Mouse (Mus musculus): ENCODE results near the gene Dapk3.
"Not testable (repeated sequence)": the region's sequence is repeated elsewhere in the genome, so short reads cannot be mapped to it uniquely, and the experiment has no call there.

Dapk3 gene

DNA sequence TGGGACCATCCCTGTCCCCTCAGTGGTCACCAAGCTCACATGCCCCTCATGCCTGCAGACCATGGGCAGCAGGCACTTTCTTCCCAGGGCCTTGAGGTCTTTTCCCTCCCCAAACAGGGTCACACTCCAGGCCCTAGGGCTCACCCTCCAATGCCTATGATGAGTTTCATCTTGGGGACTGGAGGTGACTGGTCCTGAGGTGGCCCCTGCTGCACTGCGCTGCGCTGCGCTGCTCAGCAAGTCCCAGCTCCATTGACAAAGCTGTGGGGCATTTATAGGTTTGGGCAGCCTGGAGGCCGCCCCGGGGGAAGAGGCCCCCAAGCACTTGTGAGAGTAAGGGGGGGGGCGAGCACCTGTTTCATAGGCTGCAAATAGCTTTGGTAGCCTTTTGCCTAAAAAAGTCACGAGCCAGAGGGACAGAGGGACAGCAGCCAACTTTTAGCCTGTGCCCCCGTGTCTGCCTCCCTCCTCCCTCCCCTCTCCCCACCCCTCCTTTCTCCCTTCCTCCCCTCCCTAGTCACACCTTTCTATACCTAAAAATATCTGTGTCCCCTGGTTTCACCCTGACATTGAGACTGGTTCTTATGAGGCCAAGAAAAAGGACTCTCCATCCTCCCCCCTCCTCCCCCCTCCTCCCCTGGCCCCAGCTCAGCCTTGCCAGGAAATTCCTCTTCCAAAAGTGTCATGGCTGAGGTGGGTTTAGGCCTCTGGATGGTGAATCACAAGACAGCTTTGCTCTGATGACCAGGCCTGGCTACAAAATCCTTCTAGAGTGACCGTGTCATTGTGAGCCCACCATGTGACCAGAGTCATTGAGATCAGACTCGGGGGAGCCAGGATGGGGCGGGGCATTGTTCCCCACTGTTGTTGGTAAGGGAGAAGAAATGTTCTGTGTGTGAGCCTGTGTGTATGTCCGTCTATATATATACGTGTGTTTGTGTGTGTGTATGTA, 19.3 kb downstream of the Dapk3 start, which contains the start of gene Nmrk2:
Gene Nmrk2 (minus strand): TSS at position 245 of the 952 bp plus-strand sequence.
- DNase-seq, result no peak

DNA sequence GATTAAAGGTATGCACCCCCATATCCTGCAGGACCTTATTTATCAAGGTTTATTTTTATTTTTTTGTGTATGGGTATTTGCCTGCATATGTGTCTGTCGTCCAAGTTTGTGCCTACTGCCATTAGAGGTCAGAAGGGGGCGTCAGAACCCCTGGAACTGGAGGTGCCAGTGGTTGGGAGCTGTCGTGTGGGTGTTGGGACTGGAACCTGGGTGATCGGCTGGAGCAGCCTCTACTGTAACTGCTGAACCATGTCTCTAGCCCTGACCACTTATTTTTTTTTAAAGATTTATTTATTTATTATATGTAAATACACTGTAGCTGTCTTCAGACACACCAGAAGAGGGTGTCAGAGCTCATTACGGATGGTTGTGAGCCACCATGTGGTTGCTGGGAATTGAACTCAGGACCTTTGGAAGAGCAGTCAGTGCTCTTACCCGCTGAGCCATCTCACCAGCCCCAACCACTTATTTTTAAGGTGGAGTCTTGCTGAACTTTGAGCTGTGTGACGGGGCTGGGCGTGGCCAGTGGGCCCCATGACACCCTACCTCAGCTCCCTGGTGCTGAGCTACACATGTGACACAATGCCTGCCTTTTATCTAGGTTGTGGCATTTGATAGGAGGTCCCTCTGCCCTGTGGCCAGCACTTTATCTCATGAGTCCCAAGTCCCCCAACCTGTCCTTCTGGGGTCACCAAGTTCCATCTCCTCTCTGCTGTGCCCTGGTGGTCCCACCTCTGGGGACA, 20.3 kb downstream of the Dapk3 start:
- DNase-seq, result no peak

DNA sequence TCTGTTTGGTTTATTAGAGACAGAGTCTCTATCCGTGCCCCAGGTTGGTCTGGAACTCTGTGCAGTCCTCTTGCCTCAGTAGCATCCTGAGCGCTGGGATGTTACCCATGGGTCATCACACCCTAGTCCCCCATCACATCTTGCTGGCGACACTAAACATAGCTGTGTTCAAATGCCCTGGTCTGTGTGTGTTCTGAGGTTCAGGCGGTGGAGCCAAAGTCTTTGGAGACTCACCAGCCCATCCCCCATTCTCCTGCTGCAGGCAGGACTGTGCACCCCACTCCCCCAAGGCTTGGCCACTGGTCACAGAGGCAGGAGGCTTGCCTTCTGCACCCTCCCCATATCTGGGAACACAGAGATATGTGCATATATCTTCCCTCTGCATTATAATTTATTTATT, 21.3 kb downstream of the Dapk3 start:
- no peak for DNase-seq

DNA sequence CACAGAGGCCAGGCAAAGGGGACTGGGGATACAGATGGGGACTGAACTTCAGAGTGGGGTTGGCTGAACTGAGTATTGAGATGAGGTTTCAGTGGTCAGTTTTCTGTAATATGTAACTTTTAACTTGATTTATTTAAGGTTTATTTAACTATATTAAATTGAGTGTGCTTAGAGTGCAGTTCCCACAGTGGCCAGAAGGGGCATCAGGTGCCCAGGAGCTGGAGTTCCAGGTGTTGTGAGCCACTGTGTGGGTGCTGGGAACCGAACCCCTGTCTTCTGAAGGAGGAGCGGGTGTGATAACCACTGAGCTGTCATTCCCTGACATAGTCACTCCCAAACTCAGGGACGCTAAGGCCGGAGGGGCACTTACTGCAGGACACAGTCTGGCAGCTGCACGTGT, 27.3 kb downstream of the Dapk3 start:
- no peak for DNase-seq

DNA sequence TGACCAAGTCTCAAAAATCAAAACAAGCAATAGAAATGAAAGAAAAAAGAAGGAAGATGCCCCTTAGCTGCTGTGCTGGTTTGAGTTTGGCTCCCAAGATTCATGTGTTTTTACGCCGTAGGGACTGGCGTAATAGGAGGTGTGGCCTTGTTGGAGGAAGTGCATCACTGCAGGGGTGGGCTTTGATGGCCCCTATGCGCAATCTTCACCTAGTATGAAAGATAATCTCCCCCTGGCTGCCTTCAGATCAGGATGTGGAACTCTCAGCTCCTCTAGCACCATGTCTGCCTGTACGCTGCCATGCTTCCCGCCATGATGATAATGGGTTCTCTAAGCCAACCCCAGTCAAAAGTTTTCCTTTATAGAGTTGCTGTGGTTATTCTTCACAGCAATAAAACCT, 33.5 kb downstream of the Dapk3 start:
- no peak for DNase-seq

DNA sequence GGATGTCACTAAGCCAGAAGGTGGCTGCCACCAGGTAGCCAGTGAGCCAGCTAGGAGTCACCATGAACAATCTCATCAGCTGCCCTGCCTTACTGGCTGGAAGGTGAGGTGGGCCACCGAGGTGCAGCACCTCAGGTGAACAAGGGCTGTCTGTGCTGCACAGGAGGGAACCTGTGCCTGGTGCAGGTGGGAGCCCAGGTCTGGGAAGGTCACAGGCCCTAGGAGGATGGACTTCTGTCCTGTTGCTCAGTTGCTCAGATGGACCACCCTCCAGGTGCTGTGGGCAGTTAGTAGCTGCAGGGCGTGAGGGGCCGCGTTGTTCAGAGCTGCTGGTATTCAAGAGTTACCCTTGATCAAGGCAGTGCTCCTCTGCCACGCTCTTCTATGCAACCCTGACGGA, 34.0 kb downstream of the Dapk3 start:
- no peak for DNase-seq

DNA sequence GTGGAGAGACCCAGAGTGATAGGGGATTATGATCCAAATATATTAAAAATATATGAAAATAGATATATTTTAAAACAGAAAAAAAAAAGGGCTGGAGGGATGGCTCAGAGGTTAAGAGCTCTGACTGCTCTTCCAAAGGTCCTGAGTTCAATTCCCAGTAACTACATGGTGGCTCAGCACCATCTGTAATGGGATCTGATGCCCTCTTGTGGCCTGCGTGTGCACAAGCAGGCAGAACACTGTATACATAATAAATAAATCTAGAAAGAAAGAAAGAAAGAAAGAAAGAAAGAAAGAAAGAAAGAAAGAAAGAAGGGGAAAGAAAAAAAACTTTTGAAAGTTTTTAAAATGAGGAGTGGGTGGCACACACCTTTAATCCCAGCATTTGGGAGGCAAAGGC, 34.5 kb downstream of the Dapk3 start:
- peak in 1 of 2 experiments; percentile 19 for DNase-seq

DNA sequence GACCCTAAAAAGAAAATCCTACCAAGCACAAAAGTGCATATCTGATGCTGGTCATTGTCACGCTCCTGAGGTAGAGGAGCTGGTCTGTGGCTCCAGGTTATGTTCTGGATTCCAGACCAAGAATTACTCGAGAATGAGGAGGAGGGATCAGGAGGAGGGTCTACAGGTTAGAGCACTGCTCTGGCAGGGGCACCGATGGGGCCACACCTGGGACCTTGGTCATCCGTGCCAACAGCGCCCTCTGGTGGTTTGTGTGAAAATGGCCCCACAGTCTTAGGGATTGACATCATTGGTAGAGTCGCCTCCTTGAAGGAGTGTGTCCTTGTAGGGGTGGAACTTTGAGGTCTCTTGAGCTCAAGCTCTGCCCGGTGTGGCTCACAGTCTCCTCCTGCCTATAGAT, 35.2 kb downstream of the Dapk3 start:
- DNase-seq, result peak; percentile 77 to 83

DNA sequence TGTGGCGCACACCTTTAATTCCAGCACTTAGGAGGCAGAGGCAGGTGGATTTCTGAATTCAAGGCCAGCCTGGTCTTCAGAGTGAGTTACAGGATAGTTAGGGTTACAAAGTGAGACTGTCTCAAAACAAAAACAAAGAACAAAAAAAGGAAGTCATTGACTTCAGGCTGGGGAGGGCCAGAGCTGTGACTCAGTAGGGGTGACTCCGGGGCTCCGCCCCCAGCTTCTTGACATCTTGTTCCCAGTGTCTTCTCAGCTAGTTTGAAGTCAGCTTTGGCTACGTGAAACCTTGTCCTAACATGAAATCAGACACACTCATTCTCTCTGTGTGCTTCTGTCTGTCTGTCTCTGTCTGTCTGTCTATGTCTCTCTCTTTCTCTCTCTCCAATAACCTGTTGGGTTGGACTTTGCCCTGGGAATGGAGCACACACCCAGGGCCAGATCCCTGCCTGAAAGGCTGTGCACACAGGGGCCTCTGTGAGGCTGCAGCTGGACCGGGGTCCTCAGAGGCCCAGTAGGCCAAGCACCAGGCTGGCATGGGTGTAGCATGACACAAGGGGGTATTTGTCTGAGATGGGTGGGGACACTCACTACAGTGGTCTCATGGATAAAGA, 38.7 kb downstream of the Dapk3 start:
- no peak for DNase-seq

DNA sequence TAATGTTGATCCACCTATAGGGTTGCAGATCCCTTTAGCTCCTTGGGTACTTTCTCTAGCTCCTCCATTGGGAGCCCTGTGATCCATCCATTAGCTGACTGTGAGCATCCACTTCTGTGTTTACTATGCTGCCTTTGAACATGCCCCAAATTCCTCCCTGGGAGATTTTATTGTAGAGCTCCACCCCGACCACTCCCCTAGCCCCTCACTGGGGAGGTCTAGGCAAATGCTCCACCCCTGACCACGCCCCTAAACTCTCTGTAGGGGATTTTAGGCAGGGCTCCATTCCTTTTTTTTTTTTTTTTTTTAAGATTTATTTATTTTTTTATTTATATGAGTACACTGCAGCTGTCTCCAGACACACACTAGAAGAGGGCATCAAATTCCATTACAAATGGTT, 40.9 kb downstream of the Dapk3 start:
- DNase-seq, result not testable (repeated sequence)

DNA sequence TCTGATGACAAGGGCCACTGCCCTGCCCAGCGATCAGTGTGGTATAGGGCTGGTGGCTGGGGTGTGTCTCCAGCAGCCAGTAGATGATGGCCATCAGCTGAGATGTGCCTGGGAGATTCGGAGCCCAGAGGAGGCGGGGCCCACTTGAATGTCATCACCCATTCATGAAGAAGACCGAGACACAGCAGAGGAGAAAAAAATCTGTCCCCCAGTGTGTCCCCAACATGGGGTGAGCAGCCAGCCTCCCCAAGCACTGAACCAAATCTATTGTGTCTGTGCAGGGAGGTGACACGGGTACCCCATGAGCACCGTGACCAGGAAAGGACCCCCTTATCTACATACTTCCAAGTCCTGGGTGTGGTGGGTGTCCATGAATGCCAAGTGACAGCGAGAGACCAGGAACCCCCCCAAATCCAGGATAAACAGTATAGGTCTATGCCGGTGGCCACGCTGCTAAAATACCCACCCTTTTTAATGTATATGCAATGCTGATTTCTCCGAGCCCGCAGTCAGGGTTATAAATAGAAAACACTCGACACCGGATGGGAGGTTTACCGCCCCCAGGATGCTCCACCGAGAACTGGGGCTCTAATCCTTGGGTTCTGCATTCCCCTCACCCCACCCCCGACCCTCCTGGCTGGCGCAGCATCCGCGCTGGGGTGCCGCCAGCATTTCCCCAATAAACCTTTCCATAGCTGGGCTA, 47.1 kb downstream of the Dapk3 start:
- DNase-seq, result no peak

DNA sequence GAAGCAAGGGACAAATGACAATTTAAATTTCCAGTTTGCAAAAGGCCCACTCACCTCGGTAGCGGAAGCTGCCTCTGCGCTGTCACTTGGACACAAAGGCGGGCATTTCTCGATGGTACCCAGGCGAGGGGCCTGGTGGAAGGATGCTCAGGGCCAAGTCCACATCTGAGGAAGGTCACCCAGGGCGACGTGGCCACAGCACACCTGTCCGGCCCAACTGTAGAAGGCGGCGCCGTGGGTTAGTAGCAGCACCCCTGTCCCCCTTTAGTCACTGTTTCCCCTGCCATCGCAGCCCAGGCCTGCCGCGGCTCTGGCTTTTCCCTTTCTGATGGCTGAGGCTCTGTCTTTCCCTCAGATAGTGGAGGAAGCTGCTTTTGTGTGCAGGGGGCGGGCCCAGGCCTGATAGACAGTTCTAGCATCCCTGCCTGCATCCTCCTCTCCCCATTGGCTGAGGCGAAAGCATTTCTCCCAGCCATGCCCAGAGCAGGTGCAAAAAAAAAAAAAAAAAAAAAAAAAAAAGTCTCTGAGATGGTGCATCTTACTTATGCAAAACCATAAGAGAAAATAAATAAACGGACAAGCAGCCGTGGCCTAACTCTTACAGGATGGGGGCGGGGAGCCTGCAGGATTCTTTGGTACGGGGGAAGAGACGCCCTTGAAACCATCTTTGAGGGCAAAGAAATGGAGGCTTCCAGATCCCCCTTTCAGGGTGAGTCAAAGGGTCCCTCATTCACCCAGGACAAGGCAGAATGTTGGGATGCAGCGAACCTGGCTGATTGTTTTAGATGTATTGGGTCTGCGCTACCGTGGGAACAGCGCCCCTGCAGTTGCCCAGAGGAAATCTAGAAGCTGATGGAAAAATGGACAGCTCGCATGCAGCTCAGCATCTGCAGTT, 47.9 kb downstream of the Dapk3 start, which contains the start of gene Atcay:
Gene Atcay (minus strand): TSS at position 396 of the 895 bp plus-strand sequence.
- peak in 1 of 2 experiments; percentile 17 for DNase-seq

DNA sequence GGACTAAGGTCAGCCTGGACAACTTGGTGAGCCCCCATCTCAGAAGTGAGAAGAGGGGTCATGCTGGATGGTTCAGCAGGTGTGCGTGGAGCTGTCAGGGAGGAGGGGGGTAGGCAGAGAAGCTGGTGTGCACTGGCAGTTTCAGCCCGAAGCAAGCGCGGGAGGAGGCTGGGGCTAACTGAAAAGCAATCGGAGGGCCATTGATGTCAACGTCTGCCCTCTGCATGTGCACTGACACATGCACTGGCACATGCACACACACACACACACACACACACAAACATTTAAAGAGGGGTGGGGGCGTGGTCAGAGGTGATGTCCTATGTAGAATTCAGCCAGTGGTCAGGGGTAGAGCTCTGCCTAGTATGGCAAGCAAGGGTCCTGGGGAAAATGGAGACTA, 48.6 kb downstream of the Dapk3 start:
- no peak for DNase-seq

DNA sequence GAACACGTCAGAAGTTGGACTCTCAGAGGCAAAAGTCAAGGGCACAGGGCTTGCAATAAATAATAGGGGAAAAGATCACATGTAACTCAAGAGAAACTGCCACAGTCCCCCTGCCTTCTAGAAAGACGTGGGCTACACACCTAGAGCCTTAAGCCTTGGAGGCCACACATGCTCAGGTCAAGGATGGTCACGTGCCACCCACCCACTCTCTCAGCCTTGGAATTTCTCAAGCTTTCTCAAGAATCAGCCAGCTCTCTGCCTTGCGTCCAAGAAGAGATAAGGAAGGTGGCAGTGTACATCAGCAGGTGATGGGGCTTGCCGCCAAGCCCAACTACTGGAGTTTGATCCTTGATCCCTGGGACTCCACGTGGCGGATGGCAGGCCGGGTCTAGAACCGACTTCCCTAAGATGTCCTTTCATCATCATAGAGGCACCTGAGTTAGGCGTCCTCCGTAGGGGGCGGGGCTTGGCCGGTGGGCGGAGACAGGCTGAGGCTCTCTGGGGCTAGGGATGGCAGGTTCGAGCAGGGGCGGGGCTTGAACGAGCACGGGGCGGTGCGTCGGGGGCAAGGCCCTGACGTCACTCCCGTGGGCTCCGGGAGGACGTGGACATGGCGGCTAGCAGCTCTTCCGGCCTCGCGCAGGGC, 49.9 kb downstream of the Dapk3 start, which contains the start of gene Zfr2:
Gene Zfr2 (plus strand): TSS at position 576 of the 646 bp plus-strand sequence.
- DNase-seq, result peak; percentile 94 to 95

DNA sequence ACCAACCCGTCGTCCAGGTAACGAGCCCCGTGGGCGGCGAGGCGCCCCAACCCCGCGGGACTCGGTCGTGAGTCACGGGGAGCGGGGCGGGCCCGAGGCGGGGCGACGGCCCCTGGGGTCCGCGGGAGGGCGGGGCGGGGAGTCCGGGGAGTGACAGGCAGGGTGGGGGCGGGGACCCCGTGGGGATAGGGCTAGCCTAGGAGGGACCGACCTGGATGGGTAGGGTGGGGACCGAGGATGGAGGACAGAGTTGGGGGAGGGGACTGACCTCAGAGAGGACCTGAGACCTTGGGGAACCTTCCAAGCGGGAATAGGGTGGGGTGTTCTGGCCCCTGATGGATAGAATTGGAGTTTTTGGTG, 50.4 kb downstream of the Dapk3 start:
- no peak for DNase-seq

DNA sequence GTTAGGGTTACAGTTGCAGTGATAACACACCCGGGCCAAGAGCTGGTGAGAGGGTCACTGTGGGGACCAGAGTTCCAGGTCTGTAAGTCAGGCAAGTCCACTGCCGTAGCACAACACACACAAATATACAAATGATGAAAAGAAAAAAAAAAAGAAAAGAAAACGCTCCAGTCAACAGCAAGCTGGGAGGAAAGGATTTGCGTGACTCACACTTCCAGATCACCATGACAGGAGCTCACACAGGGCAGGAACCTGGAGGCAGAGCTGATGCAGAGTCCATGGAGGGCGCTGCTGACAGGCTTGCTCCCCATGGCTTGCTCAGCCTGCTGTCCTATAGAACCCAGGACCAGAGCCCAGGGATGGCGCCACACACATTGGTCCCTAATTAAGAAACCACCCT, 51.4 kb downstream of the Dapk3 start:
- DNase-seq, result no peak

DNA sequence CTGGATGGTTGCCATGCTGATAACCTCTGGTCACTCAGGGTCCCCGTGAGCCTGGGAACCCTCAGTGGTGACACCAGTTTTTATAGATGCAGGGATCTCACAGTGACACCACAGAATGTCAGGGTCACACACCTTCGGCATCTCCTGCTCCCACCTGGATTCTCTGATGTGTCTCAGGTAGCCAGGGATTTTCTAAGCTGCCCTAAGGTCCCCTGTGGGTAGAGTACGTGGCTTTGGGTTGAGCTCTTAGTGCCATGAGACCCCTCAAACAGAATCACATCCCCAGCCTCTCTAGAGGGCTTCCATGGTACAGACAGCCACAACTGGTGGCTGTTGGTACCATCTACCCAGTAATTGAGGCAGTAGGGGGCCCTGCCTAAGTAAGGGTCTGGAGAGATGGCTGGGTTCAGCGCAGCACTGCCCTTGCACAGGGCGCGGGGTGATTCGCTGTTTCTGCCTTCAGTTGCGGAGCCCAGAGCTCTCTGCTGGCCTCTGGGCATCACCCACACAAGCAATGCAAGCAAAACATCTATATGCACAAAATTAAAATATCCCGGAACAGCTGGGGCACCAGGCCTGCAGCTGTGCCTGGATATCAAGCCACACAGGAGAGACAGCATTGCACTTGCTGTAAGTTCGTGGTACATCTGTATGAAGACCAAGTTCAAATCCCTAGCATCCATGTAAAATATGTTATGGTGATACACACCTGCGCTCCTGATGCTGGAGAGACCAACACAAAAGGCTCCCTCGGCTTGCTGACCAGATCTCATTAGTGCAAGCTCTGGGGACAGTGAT, 53.9 kb downstream of the Dapk3 start:
- DNase-seq, result no peak

DNA sequence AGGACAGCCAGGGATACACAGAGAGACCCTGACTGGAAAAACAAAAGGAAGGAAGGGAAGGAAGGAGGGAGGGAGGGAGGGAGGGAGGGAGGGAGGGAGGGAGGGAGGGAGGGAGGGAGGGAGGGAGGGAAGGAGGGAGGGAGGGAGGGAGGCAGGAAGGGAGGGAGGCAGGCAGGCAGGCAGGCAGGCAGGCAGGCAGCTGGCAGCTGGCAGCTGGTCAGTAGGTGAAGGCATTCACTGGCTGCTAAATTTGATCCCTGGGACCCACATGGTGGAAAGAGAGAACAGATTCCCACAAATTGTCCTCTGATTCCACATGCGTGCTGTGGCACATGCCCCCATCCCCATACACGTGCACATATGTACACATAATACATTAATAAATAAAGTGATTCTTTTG, 55.8 kb downstream of the Dapk3 start:
- DNase-seq, result no peak

DNA sequence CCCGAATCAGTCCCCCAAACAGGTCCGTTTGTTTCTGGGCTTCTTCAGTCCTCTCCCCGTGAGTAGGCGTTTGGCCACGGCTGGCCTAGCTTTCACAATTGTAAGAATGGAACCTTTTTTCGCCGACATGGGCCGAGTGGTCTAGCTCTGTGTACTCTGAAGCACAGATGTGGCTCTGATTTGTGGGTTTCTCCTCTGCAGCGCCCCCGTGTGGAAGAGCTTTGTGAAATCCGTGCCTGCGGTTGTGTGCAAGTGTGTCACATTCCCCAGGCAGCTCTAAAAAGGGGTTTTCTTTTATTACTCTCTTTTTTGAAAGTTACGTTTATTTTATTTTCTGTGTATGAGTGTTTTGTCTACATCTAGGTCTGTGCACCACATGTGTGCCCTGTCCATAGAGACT, 58.1 kb downstream of the Dapk3 start:
- peak in 1 of 2 experiments; percentile 65 for DNase-seq

DNA sequence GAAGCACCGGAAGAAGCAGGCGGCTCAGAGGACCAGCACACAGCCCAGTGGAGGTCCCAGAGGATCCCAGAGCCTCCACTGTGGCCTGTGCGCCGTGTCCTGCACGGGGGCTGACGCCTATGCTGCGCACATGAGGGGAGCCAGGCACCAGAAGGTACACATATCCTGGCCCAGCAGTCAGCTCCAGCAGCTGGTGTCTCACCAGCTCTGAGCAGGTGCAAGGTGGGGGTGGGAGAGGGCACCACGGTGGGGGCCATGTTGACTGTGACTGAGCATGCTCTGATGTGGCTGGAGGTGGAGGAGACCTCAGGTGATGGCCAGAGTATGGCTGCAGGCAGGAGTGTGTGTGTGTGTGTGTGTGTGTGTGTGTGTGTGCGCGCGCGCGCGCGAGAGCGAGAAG, 59.2 kb downstream of the Dapk3 start:
- DNase-seq, result no peak
